Mouse (Mus musculus) forebrain, embryonic 12.5 days (tissue): Measurements from ENCODE around the gene Slc6a20a. TPM values are rescaled to one million over a fixed set of nuclear protein-coding genes. Genes with fewer than 3 reads are reported as not detected.

Source experiments
- ATAC-seq: fragments of 200-750 bp; cut with Nextera tagmentation; 2 replicates; pipeline ENCODE4 v1.8.0; 2017; ENCODE audit warnings: moderate TSS enrichment; ENCODE audit not compliant: low FRiP score
- H3K27ac ChIP-seq: fragments of 300-500 bp; sonication (generic); 2 replicates; pipeline ENCODE4 v1.5.1; 2016; ENCODE audit warnings: mild to moderate bottlenecking
- H3K27me3 ChIP-seq: fragments of 300-500 bp; sonication (generic); 2 replicates; pipeline ENCODE4 v1.6.1; 2016; ENCODE audit warnings: mild to moderate bottlenecking
- H3K36me3 ChIP-seq: fragments of 300-500 bp; sonication (generic); replicated peaks from 2 replicates; pipeline ENCODE4 v1.6.1; 2016; ENCODE audit warnings: mild to moderate bottlenecking
- H3K4me1 ChIP-seq: fragments of 300-500 bp; sonication (generic); 2 replicates; pipeline ENCODE4 v1.6.1; 2016
- H3K4me2 ChIP-seq: fragments of 300-500 bp; sonication (generic); 2 replicates; pipeline ENCODE4 v1.6.1; 2016; ENCODE audit warnings: mild to moderate bottlenecking, moderate library complexity
- H3K4me3 ChIP-seq: fragments of 300-500 bp; sonication (generic); replicated peaks from 2 replicates; pipeline ENCODE4 v1.5.1; 2016; ENCODE audit warnings: mild to moderate bottlenecking
- H3K9ac ChIP-seq: fragments of 300-500 bp; sonication (generic); 2 replicates; pipeline ENCODE4 v1.6.1; 2016; ENCODE audit warnings: mild to moderate bottlenecking
- H3K9me3 ChIP-seq: fragments of 300-500 bp; sonication (generic); 2 replicates; pipeline ENCODE4 v1.6.1; 2016
- WGBS: fragments of 180-500 bp; shearing (Covaris S2); methylation state at CpG from one replicate; pipeline ENCODE4 v1.1.7; 2016; 5-methylcytosine and 5-hydroxymethylcytosine counted together
- polyA plus RNA-seq: library from polyadenylated mRNA; unstranded; fragments of >200 nt; fragmentation: Nextera tagmentation; extraction: Ambion mirVana; gene quantifications from 2 replicates; pipeline ENCODE4 v1.2.1, GENCODE M21; 2016

Gene Slc6a20a
- polyA plus RNA-seq: 0.45 and 0.76 TPM in 2 replicates

- Histone ChIP-seq H3K36me3 (no peaks in the 10 kb centered on the region), H3K9ac (peak within 1 kb of the TSS; percentile 44; the same call in 1 of the 2 replicates), H3K4me1 (peaks cover 9% of the 10 kb centered on the region), H3K4me3 (peak within 1 kb of the TSS; percentile 46), H3K4me2 (peak within 1 kb of the TSS; percentile 70), H3K9me3 (no peaks in the 10 kb centered on the region), H3K27me3 (peaks cover 64% of the 10 kb centered on the region), H3K27ac (no peak within 1 kb of the TSS)
- 1% methylated on average over 73 of the region's 73 CpGs for WGBS
- peak; percentile 23; the same call in 1 of the 2 replicates for ATAC-seq
Observed at GRCm38 (mm10) chr9:123678327-123679105, at the start of gene Slc6a20a, which contains the start of gene Ccr9. Gene Slc6a20a, minus strand, starts transcription at chr9:123678885. Gene Ccr9, plus strand, starts transcription at chr9:123678439.

GRCm38 (mm10) chr9:123722737-123723493 lies 44.2 kb upstream of the Slc6a20a start:
- no peak overlapping the region for H3K27ac ChIP-seq
- 69% methylated on average over 2 of the region's 2 CpGs for WGBS
- ATAC-seq: no peak

GRCm38 (mm10) chr9:123717186-123718008 lies 38.7 kb upstream of the Slc6a20a start, which contains the start of gene Lztfl1:
Gene Lztfl1, minus strand, starts transcription at chr9:123717697.
- Histone ChIP-seq H3K27ac (peak within 1 kb of the TSS; percentile 50; the same call in 1 of the 2 replicates), H3K4me2 (peak within 1 kb of the TSS; percentile 64), H3K4me1 (peaks cover 5% of the 10 kb centered on the region), H3K27me3 (no peaks in the 10 kb centered on the region), H3K4me3 (peak within 1 kb of the TSS; percentile 77), H3K9ac (peak within 1 kb of the TSS; percentile 67), H3K9me3 (no peaks in the 10 kb centered on the region), H3K36me3 (no peaks in the 10 kb centered on the region)
- WGBS: under 1% methylated on average over 55 of the region's 55 CpGs
- peak; percentile 100 for ATAC-seq

More at GRCm38 (mm10) chr9:123722737-123723493, 44.2 kb upstream of the Slc6a20a start:
- Histone ChIP-seq H3K4me2 (no peak overlapping the region), H3K27me3 (no peaks in the 10 kb centered on the region), H3K4me3 (no peak overlapping the region), H3K36me3 (no peaks in the 10 kb centered on the region), H3K9me3 (no peaks in the 10 kb centered on the region), H3K9ac (no peak overlapping the region), H3K4me1 (no peaks in the 10 kb centered on the region)

GRCm38 (mm10) chr9:123716301-123716700 lies 37.6 kb upstream of the Slc6a20a start:
- no peak overlapping the region for H3K27ac ChIP-seq
- H3K27me3 ChIP-seq: no peaks in the 10 kb centered on the region
- H3K4me1 ChIP-seq: peaks cover 5% of the 10 kb centered on the region
- H3K9me3 ChIP-seq: no peaks in the 10 kb centered on the region
- peak overlapping the region; percentile 64; the same call in 1 of the 2 replicates for H3K4me2 ChIP-seq
- H3K36me3 ChIP-seq: peaks cover 7% of the 10 kb centered on the region
- 74% methylated on average over 3 of the region's 3 CpGs for WGBS
- no peak overlapping the region for H3K4me3 ChIP-seq
- ATAC-seq: no peak
- H3K9ac ChIP-seq: no peak overlapping the region

- Histone ChIP-seq H3K27me3 (no peaks in the 10 kb centered on the region), H3K27ac (no peak overlapping the region), H3K4me1 (peaks cover 5% of the 10 kb centered on the region), H3K9me3 (no peaks in the 10 kb centered on the region), H3K4me2 (no peak overlapping the region), H3K9ac (no peak overlapping the region), H3K36me3 (peaks cover 24% of the 10 kb centered on the region), H3K4me3 (no peak overlapping the region)
- 81% methylated on average over 2 of the region's 2 CpGs for WGBS
- ATAC-seq: no peak
Observed at GRCm38 (mm10) chr9:123713111-123713510, 34.4 kb upstream of the Slc6a20a start.

GRCm38 (mm10) chr9:123709226-123709625 lies 30.5 kb upstream of the Slc6a20a start:
- H3K9me3 ChIP-seq: no peaks in the 10 kb centered on the region
- H3K4me3 ChIP-seq: no peak overlapping the region
- no peak overlapping the region for H3K9ac ChIP-seq
- no peak overlapping the region for H3K4me2 ChIP-seq
- no peaks in the 10 kb centered on the region for H3K4me1 ChIP-seq
- H3K36me3 ChIP-seq: peaks cover 38% of the 10 kb centered on the region
- WGBS: 49% methylated on average over 2 of the region's 2 CpGs
- ATAC-seq: no peak
- no peaks in the 10 kb centered on the region for H3K27me3 ChIP-seq
- no peak overlapping the region for H3K27ac ChIP-seq

GRCm38 (mm10) chr9:123701822-123702221 lies 23.1 kb upstream of the Slc6a20a start:
- Histone ChIP-seq H3K4me2 (no peak overlapping the region), H3K9me3 (no peaks in the 10 kb centered on the region), H3K36me3 (peaks cover 41% of the 10 kb centered on the region), H3K27me3 (no peaks in the 10 kb centered on the region), H3K4me3 (no peak overlapping the region), H3K9ac (no peak overlapping the region), H3K4me1 (no peaks in the 10 kb centered on the region), H3K27ac (no peak overlapping the region)
- no peak for ATAC-seq
- 93% methylated on average over 5 of the region's 5 CpGs for WGBS

GRCm38 (mm10) chr9:123695634-123696302 lies 17.1 kb upstream of the Slc6a20a start:
- WGBS: 93% methylated on average over 3 of the region's 3 CpGs
- Histone ChIP-seq H3K9ac (no peak overlapping the region), H3K36me3 (peaks cover 21% of the 10 kb centered on the region)

GRCm38 (mm10) chr9:123688227-123688626 lies 9.5 kb upstream of the Slc6a20a start:
- H3K9me3 ChIP-seq: no peaks in the 10 kb centered on the region
- WGBS: 63% methylated on average over 1 of the region's 1 CpGs
- no peak overlapping the region for H3K4me3 ChIP-seq
- H3K36me3 ChIP-seq: 0 out of 2 replicates have a peak, but pooled peaks cover 4% of the 10 kb centered on the region
- H3K27me3 ChIP-seq: peaks cover 4% of the 10 kb centered on the region; the same call in 1 of the 2 replicates
- no peak overlapping the region for H3K4me2 ChIP-seq
- H3K27ac ChIP-seq: no peak overlapping the region
- no peak for ATAC-seq
- H3K9ac ChIP-seq: no peak overlapping the region
- H3K4me1 ChIP-seq: no peaks in the 10 kb centered on the region

More at GRCm38 (mm10) chr9:123695634-123696302, 17.1 kb upstream of the Slc6a20a start:
- H3K4me3 ChIP-seq: no peak overlapping the region
- no peak for ATAC-seq
- H3K27ac ChIP-seq: no peak overlapping the region
- H3K27me3 ChIP-seq: no peaks in the 10 kb centered on the region
- no peak overlapping the region for H3K4me2 ChIP-seq
- H3K4me1 ChIP-seq: no peaks in the 10 kb centered on the region
- no peaks in the 10 kb centered on the region for H3K9me3 ChIP-seq

GRCm38 (mm10) chr9:123686206-123686605 lies 7.5 kb upstream of the Slc6a20a start:
- Histone ChIP-seq H3K36me3 (no peaks in the 10 kb centered on the region), H3K27ac (no peak overlapping the region), H3K9ac (no peak overlapping the region), H3K4me2 (no peak overlapping the region), H3K4me3 (no peak overlapping the region), H3K9me3 (no peaks in the 10 kb centered on the region), H3K27me3 (peaks cover 8% of the 10 kb centered on the region; the same call in 1 of the 2 replicates), H3K4me1 (no peaks in the 10 kb centered on the region)
- no peak for ATAC-seq
- 63% methylated on average over 5 of the region's 5 CpGs for WGBS

GRCm38 (mm10) chr9:123683704-123684103 lies 5.0 kb upstream of the Slc6a20a start:
- ATAC-seq: no peak
- Histone ChIP-seq H3K4me3 (no peak overlapping the region), H3K36me3 (no peaks in the 10 kb centered on the region), H3K4me1 (peaks cover 3% of the 10 kb centered on the region), H3K9ac (no peak overlapping the region), H3K27ac (no peak overlapping the region), H3K27me3 (peaks cover 30% of the 10 kb centered on the region), H3K9me3 (no peaks in the 10 kb centered on the region), H3K4me2 (no peak overlapping the region)
- WGBS: 59% methylated on average over 3 of the region's 3 CpGs
